Mouse (Mus musculus) G1E (cell line): Measurements from ENCODE around the gene Gm11397.
"Not testable (repeated sequence)": the region's sequence is repeated elsewhere in the genome, so short reads cannot be mapped to it uniquely, and the experiment has no call there.

Experiments
- CTCF ChIP-seq: IDR thresholded peaks from 2 replicates; pipeline ENCODE4 v1.5.1; 2012; ENCODE audit warnings: low read depth, low read length, inconsistent platforms, mixed read lengths
- GATA1 ChIP-seq: IDR thresholded peaks from 2 replicates; pipeline ENCODE4 v1.6.1; 2012; ENCODE audit warnings: borderline replicate concordance, low read length, inconsistent platforms, mixed read lengths
- GATA2 ChIP-seq: IDR thresholded peaks from 2 replicates; pipeline ENCODE4 v1.6.1; 2012; ENCODE audit warnings: low read depth, low read length, inconsistent platforms, borderline replicate concordance
- POLR2AphosphoS5 ChIP-seq: IDR thresholded peaks from 2 replicates; pipeline ENCODE4 v1.6.1; 2012; ENCODE audit warnings: low read depth, low read length, inconsistent platforms; ENCODE audit not compliant: insufficient replicate concordance
- TAL1 ChIP-seq: conservative IDR thresholded peaks from 2 replicates; pipeline ENCODE4 v1.6.1; 2012; ENCODE audit warnings: low read depth, low read length, inconsistent platforms, mixed read lengths

DNA sequence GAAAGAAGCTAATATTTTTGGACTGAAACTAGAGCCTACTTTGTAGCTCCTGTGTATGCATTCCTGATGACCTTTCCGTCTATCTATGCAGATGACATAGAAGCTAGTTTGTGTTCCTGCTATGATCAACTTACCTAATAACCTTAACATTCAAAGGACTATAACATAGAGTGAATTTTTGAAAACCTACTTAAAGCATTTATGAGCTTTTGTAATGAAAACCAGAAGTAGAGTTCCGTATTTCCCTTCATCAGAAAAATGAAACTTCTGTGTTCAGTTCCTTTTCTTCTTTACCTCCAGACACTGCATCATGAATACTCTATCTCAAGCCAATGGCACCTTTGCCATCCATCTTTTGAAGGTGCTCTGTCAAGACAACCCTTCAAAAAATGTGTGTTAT, at the start of gene Gm11397:
- not testable (repeated sequence) for TF ChIP-seq CTCF, TAL1, POLR2AphosphoS5, GATA2, GATA1
